Mouse (Mus musculus): ENCODE results near the gene Creb3l4.

DNA sequence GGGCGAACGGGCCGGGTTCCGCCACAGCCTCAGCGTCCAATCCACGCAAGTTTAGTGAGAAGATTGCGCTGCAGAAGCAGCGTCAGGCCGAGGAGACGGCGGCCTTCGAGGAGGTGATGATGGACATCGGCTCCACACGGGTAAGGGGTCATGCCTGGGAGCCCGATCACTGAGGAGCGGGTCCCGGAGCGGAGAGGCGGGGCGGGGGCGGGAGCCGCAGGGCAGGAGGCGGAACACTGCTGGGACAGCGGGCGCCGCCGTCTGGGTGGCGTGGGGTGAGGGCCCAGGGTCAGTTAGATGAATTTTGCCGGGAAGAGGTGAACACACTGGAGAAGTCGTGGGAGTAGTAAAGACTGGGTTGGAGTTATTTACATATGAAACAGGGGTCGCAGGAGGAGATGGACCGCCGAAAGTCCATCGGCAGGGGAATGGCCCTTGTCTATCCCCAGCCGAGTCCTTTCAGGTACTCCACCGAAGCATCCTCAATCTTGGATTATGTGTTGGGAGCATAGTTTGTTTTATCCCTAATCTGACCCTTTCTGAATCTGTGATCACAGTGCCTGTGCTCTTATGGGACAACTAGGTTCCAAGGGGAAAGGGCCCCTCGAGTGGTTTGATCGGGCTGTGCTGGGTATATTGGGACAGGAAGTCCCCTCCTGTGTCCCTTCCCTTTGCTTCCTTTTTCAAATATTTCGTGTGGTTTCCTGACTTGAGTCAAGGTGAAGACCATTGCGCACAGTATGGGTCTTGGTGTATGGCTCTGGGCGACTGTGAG, 11.3 kb upstream of the Creb3l4 start:
- TF ChIP-seq CTCF (IDR thresholded peaks at IDR 0.05; ENCODE audit: extremely low read depth, insufficient read depth, insufficient read length, insufficient replicate concordance), result no peak
- no peak for TF ChIP-seq POLR2A (IDR thresholded peaks at IDR 0.05; ENCODE audit: low read depth, low read length)

Measured in spleen, adult 2 months (tissue).